Mouse (Mus musculus) layer of hippocampus, adult 9-11 months (tissue): ENCODE results near the gene Hmgb2.
"Not testable (repeated sequence)": the region's sequence is repeated elsewhere in the genome, so short reads cannot be mapped to it uniquely, and the experiment has no call there.

ENCODE experiments used
- DNase-seq: peaks from one replicate; pipeline ENCODE4 v3.0.0; 2022

Gene Hmgb2

GRCm38 (mm10) chr8:57512141-57513056 lies 692 bp downstream of the Hmgb2 start:
- no peak for DNase-seq

- DNase-seq: not testable (repeated sequence)
These were observed 1.5 kb downstream of the Hmgb2 start for GRCm38 (mm10) chr8:57513178-57513661.

- DNase-seq: not testable (repeated sequence)
These were observed 5.0 kb downstream of the Hmgb2 start for GRCm38 (mm10) chr8:57516685-57517084.

- DNase-seq: no peak
These were observed 6.0 kb downstream of the Hmgb2 start for GRCm38 (mm10) chr8:57517723-57518122.

GRCm38 (mm10) chr8:57520186-57520786 lies 8.6 kb downstream of the Hmgb2 start:
- no peak for DNase-seq

- DNase-seq: no peak
These were observed 16.3 kb downstream of the Hmgb2 start for GRCm38 (mm10) chr8:57528036-57528435.

- DNase-seq: no peak
These were observed 18.5 kb downstream of the Hmgb2 start for GRCm38 (mm10) chr8:57530238-57530637.

GRCm38 (mm10) chr8:57530666-57531349 lies 19.1 kb downstream of the Hmgb2 start:
- DNase-seq: peak; percentile 45

GRCm38 (mm10) chr8:57532223-57532622 lies 20.5 kb downstream of the Hmgb2 start:
- DNase-seq: no peak

GRCm38 (mm10) chr8:57533106-57533505 lies 21.4 kb downstream of the Hmgb2 start:
- no peak for DNase-seq

GRCm38 (mm10) chr8:57534495-57534894 lies 22.8 kb downstream of the Hmgb2 start:
- DNase-seq: no peak

GRCm38 (mm10) chr8:57536167-57536566 lies 24.5 kb downstream of the Hmgb2 start:
- no peak for DNase-seq

GRCm38 (mm10) chr8:57538601-57539000 lies 26.9 kb downstream of the Hmgb2 start:
- DNase-seq: no peak

GRCm38 (mm10) chr8:57540110-57540838 lies 28.6 kb downstream of the Hmgb2 start:
- peak; percentile 67 for DNase-seq

GRCm38 (mm10) chr8:57540951-57541350 lies 29.2 kb downstream of the Hmgb2 start:
- no peak for DNase-seq

GRCm38 (mm10) chr8:57541405-57541804 lies 29.7 kb downstream of the Hmgb2 start:
- DNase-seq: peak; percentile 24

GRCm38 (mm10) chr8:57546401-57546800 lies 34.7 kb downstream of the Hmgb2 start:
- no peak for DNase-seq

- DNase-seq: no peak
These were observed 35.1 kb downstream of the Hmgb2 start for GRCm38 (mm10) chr8:57546834-57547233.

- DNase-seq: no peak
These were observed 35.9 kb downstream of the Hmgb2 start for GRCm38 (mm10) chr8:57547581-57547980.

GRCm38 (mm10) chr8:57552102-57553032 lies 40.7 kb downstream of the Hmgb2 start:
- no peak for DNase-seq

GRCm38 (mm10) chr8:57560926-57561325 lies 49.2 kb downstream of the Hmgb2 start:
- no peak for DNase-seq

GRCm38 (mm10) chr8:57562741-57563140 lies 51.0 kb downstream of the Hmgb2 start:
- no peak for DNase-seq
